Mouse (Mus musculus) stomach, embryonic 16.5 days (tissue): Measurements from ENCODE around the gene Snapc4. TPM values are rescaled to one million over a fixed set of nuclear protein-coding genes. Genes with fewer than 3 reads are reported as not detected.

Source experiments
- ATAC-seq: fragments of 200-750 bp; cut with Nextera tagmentation; 2 replicates; pipeline ENCODE4 v1.8.0; 2017; ENCODE audit warnings: moderate number of reproducible peaks, moderate TSS enrichment; ENCODE audit not compliant: insufficient read depth, low FRiP score
- H3K27ac ChIP-seq: fragments of 300-500 bp; sonication (generic); 2 replicates; pipeline ENCODE4 v1.5.1; 2014; ENCODE audit warnings: low read length
- H3K27me3 ChIP-seq: fragments of 300-500 bp; sonication (generic); 2 replicates; pipeline ENCODE4 v1.6.1; 2014; ENCODE audit warnings: low read length, control low read depth, mixed read lengths; ENCODE audit not compliant: control insufficient read depth, insufficient read depth
- H3K36me3 ChIP-seq: fragments of 300-500 bp; sonication (generic); 2 replicates; pipeline ENCODE4 v1.6.1; 2014; ENCODE audit warnings: low read length; ENCODE audit not compliant: control insufficient read depth, insufficient read depth
- H3K4me1 ChIP-seq: fragments of 300-500 bp; sonication (generic); 2 replicates; pipeline ENCODE4 v1.6.1; 2014; ENCODE audit warnings: low read length, control low read depth, mixed read lengths; ENCODE audit not compliant: control insufficient read depth, insufficient read depth
- H3K4me2 ChIP-seq: fragments of 300-500 bp; sonication (generic); 2 replicates; pipeline ENCODE4 v1.6.1; 2014; ENCODE audit warnings: low read depth, low read length, mixed read lengths
- H3K4me3 ChIP-seq: fragments of 300-500 bp; sonication (generic); replicated peaks from 2 replicates; pipeline ENCODE4 v1.5.1; 2014; ENCODE audit warnings: mild to moderate bottlenecking, low read length
- H3K9ac ChIP-seq: fragments of 300-500 bp; sonication (generic); 2 replicates; pipeline ENCODE4 v1.6.1; 2014; ENCODE audit warnings: low read length
- H3K9me3 ChIP-seq: fragments of 300-500 bp; sonication (generic); replicated peaks from 2 replicates; pipeline ENCODE4 v1.6.1; 2016; ENCODE audit warnings: low read length, control low read depth; ENCODE audit not compliant: control insufficient read depth
- WGBS: fragments of 180-500 bp; shearing (Covaris S2); extraction: QIAGEN DNeasy Blood & Tissue Kit; methylation state at CpG from one replicate; pipeline ENCODE4 v1.1.7; 2014; 5-methylcytosine and 5-hydroxymethylcytosine counted together
- polyA plus RNA-seq: library from polyadenylated mRNA; unstranded; fragments of >200 nt; fragmentation: Nextera tagmentation; extraction: Ambion mirVana; gene quantifications from 2 replicates; pipeline ENCODE4 v1.2.1, GENCODE M21; 2015

Snapc4 gene
- polyA plus RNA-seq, 1 experiment from 2014 or later, result 26.1 TPM

DNA sequence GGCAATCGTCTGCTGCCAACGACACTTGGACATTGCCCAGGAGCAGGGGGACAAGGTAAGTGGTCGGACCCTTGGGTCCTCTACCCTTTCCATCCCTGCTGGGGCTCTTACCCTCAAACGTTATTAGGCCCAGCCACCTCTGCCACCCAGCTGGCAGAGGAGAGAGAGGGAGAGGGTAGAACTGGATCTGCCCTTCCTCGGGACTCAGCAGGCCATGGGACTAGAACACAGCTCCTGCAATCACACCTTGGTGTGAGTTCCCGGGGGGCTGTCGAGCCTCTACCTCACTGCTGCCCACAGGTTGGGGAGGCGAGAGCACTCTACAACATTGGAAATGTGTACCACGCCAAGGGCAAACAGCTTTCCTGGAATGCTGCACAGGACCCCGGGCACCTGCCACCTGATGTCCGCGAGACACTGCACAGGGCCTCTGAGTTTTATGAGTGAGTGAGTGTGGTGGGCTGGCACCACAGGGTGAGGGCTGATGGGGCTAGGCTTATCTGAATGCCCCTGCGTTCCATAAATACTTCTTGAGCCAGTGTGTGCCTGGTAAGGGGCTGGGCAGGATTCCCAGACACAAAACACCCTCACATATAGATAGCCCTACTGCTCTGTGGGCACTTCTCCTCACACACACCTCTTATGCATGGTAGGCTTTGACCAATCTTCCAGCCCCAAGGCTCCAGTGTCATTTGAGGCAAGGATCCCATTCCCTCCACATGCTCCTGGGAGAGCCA lies 56.7 kb downstream of the Snapc4 start:
- Histone ChIP-seq H3K36me3 (peaks cover 28% of the 10 kb centered on the region), H3K9me3 (no peaks in the 10 kb centered on the region)

DNA sequence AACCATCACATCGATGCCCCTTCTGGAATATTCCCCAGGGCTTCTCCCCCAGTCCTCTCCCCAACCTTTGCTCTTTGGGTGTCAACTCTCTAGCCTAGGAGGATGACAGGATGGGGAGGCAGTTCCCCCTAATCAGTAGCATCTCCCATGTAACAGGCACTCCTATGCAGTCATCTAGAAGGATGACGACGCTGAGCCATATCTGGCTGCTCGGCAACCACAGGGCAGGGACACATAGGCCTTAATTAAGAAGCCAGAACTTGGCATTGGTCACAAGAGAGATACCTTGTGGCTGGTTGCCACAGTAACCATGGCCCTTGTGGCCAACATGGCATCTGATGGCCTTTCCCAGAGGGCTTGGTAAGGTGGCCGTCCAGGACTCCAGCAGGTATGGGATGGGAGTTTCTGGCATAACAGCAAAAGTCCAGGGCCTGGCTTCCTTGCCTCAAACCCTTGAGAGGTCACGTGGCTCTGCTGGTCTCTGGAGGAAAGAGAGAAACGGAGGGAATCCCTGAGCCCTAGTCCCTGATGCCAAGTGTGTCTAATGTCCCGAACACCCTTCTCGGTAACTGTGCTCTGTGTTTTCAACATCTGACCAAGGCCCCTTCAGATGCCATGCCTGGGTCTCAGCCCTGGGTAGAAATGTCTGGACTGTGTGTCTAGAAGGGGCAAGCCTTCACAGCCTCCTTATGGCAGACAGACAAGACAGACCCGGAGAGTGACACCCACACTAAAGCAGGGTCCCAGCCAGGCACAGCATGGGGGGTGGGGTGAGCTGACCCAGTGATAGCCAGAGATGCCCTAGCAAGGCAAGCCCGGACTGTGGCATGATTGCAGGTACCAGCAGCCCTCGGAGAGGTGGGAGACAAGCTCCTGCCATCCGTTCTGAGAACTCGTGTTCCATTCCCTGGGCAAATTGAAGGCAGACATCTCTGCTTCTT lies 59.9 kb downstream of the Snapc4 start:
- no peaks in the 10 kb centered on the region for H3K9me3 ChIP-seq
- WGBS, result 87% methylated on average over 14 of the region's 14 CpGs

More for the DNA sequence above, 56.7 kb downstream of the Snapc4 start:
- ATAC-seq, result no peak
- H3K4me1 ChIP-seq, result no peaks in the 10 kb centered on the region
- no peaks in the 10 kb centered on the region for H3K27me3 ChIP-seq
- no peak overlapping the region for H3K27ac ChIP-seq
- no peak overlapping the region for H3K4me3 ChIP-seq
- H3K9ac ChIP-seq, result no peak overlapping the region
- WGBS, result 88% methylated on average over 13 of the region's 13 CpGs
- H3K4me2 ChIP-seq, result no peak overlapping the region

DNA sequence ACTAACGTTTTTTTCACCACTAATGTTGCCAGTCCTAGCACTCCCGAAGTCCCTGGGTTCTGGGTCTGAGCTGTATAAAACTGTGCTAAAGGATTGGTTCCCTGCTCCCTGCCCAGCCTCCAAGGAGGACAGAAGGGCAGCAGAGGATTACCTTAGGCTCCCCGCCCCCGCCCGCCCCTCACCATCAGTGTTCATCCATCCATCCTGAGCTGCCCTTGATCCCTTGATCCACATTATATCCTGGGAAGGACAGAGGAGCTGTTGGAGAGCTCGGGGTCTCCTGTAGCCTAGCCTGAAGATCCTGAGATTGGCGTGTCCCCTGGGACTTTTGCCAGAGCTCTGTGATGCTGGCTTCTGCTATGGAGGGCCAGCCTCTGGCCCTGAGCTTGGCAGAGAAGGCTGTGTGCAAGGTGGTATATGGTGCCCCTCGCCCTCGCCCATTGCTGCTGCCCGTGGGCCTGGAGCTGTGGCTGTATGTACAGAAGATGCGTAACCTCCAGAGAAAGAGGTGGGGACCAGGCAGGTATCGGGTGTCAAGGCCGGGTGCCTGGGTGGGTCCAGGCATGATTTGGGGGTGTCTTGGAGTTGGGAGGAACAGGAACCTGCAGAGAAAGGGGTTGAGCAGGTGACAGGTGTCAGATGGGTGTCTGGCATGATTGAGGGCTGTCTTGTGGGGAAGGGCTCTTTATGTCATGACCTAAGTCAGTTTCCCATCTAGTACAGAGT lies 60.8 kb downstream of the Snapc4 start:
- no peak for ATAC-seq
- 88% methylated on average over 13 of the region's 13 CpGs for WGBS
- H3K36me3 ChIP-seq, result peaks cover 10% of the 10 kb centered on the region; the same call in 1 of the 2 replicates
- no peak overlapping the region for H3K9ac ChIP-seq
- H3K4me2 ChIP-seq, result no peak overlapping the region
- no peaks in the 10 kb centered on the region for H3K27me3 ChIP-seq
- no peak overlapping the region for H3K27ac ChIP-seq
- no peaks in the 10 kb centered on the region for H3K9me3 ChIP-seq
- H3K4me1 ChIP-seq, result peaks cover 27% of the 10 kb centered on the region
- no peak overlapping the region for H3K4me3 ChIP-seq

More for the DNA sequence above, 59.9 kb downstream of the Snapc4 start:
- peaks cover 15% of the 10 kb centered on the region; the same call in 1 of the 2 replicates for H3K36me3 ChIP-seq
- H3K27me3 ChIP-seq, result no peaks in the 10 kb centered on the region
- ATAC-seq, result no peak
- H3K4me2 ChIP-seq, result no peak overlapping the region
- H3K9ac ChIP-seq, result no peak overlapping the region
- no peak overlapping the region for H3K4me3 ChIP-seq
- no peak overlapping the region for H3K27ac ChIP-seq
- peaks cover 22% of the 10 kb centered on the region for H3K4me1 ChIP-seq

DNA sequence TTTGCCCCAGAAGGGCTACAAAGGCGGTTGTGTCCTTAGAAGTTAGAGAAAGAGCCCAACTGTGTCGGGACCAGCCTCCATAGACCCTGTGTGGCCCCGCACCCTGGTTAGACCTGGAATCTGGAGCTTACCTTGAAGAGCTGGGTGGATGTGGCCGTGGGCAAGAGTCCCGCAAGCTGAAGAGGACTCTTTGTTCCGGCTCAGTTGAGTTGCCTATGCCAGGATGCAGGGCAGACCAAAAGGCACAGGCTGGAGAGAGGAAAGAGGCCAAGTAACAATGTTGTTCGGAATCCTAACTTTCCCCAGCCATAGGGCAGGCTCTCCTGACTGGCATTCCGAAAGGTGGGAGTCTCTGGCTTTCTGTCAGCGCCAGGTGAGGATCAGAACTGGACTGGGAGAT lies 61.3 kb downstream of the Snapc4 start:
- no peaks in the 10 kb centered on the region for H3K27me3 ChIP-seq
- H3K36me3 ChIP-seq, result peaks cover 7% of the 10 kb centered on the region; the same call in 1 of the 2 replicates
- no peak overlapping the region for H3K4me2 ChIP-seq
- 91% methylated on average over 9 of the region's 9 CpGs for whole genome bisulfite sequencing
- no peak overlapping the region for H3K9ac ChIP-seq
- no peak overlapping the region for H3K27ac ChIP-seq
- H3K4me1 ChIP-seq, result peaks cover 33% of the 10 kb centered on the region
- no peaks in the 10 kb centered on the region for H3K9me3 ChIP-seq
- ATAC-seq, result no peak
- H3K4me3 ChIP-seq, result no peak overlapping the region

DNA sequence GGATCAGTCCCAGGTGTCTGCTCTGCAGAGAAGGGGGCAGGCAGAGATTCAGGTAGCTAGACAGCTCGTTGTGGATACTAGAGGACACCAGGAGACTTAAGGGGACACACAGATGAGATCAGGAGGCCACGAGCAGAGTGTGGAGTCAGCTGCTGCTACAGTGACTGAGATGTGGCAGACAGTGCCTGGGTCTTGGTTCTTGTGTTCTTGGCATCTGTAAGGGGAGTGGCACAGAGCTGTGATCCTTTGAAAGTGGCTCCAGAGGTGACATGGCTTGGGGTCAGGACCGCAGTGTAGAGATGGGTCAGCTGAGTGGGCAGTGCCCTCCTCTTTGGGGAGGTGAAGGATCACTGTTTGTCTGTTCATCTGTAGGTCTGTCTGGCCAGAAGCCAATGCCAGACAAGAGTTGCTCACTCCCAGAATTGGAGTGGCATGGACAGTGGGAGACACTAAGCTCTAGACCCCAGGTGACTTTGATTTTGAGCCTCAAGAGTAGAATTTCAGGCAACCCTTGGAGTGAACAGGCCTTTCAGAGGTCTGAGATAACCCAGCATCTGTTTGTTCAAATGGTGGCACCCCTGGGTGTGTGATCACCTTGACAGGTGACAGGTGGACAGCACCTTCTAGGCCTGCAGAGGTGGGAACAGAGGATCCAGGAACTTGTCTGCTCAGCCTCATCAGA lies 62.3 kb downstream of the Snapc4 start:
- H3K9ac ChIP-seq, result no peak overlapping the region

DNA sequence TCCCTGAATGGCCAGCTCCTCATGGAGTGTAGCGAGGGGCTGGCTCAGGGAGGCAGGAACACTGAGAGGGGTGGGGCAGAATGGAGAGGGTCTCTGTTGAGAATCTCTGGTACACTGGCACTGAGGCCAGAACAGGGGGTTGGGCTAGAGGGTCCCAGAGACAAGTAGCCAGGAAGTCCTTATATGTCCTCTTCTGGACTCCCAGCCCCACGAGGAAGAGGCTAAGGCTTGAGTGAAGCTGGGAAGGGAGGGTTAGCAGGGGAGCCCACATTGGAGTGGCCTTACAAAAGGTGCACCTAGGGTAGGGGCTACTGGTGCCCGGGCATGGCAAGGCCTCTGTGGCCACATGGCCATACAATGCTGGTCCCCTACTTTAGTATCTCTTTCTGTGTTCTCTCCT lies 63.1 kb downstream of the Snapc4 start:
- Histone ChIP-seq H3K4me1 (peaks cover 34% of the 10 kb centered on the region), H3K27me3 (no peaks in the 10 kb centered on the region), H3K9me3 (no peaks in the 10 kb centered on the region), H3K36me3 (no peaks in the 10 kb centered on the region), H3K4me3 (peak overlapping the region; percentile 80; the same call in 1 of the 2 replicates), H3K9ac (peak overlapping the region; percentile 90; the same call in 1 of the 2 replicates), H3K27ac (peak overlapping the region; percentile 93; the same call in 1 of the 2 replicates), H3K4me2 (peak overlapping the region; percentile 72)
- ATAC-seq, result no peak
- WGBS, result 60% methylated on average over 3 of the region's 3 CpGs

More for the DNA sequence above, 62.3 kb downstream of the Snapc4 start:
- Histone ChIP-seq H3K9me3 (no peaks in the 10 kb centered on the region), H3K27me3 (no peaks in the 10 kb centered on the region), H3K4me2 (no peak overlapping the region), H3K36me3 (0 out of 2 replicates have a peak, but pooled peaks cover under 1% of the 10 kb centered on the region), H3K27ac (no peak overlapping the region), H3K4me3 (no peak overlapping the region), H3K4me1 (peaks cover 34% of the 10 kb centered on the region)
- no peak for ATAC-seq
- 85% methylated on average over 3 of the region's 3 CpGs for WGBS

DNA sequence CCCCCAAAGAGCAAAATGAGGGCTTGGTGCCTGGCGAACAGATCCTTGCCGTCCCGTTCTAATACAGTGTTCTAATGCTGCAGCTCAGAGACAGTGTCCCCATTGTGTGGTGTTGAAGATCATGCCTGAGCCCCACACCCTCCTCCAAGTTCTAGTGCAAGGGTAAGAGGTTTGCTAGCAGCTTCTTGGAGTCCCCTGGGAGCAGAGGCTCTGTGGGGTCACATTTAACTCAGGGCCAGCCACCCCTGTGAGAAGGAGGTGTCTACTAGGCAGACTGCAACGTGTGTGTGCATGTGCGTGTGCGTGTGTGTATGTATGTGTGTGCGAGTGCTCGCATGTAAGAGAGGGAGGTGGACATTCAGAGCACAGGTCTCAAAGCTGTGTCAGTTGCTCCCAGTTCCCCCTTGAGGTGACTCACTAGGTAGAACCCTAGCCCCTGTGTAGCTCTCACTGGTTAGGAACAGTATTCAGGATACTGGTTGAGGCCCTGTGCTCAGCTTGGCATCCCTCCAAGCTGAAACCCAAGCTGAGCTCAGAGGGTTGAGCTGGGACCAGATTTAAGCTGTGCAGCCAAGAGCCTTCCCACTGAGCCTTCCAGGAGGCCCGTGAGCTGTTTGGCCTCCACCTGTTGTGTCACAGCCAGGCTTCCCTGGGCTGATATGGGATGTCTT lies 63.7 kb downstream of the Snapc4 start:
- no peak for ATAC-seq

DNA sequence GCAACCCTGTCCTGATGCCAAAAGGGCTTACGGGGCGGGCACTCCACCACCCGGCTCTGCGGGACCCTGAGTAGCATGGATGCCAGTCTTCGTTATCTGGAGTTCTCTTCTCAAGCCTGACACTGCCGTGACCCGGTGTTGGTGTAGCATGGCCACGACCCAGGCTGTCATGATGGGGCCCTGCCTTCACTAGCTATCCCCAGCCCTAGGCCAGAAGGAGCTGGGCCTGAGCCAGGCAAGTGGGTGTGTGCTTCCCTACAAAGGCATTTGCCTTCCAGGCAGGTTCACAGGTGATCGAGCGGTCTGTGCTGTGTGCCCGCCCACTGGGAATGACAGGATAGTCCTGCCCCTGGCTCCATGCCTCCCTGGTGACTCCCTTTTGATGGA lies 64.5 kb downstream of the Snapc4 start:
- peak overlapping the region; percentile 90 for H3K9ac ChIP-seq
- no peaks in the 10 kb centered on the region for H3K9me3 ChIP-seq
- H3K4me2 ChIP-seq, result peak overlapping the region; percentile 72
- H3K4me1 ChIP-seq, result peaks cover 34% of the 10 kb centered on the region
- H3K27ac ChIP-seq, result peak overlapping the region; percentile 93
- no peaks in the 10 kb centered on the region for H3K36me3 ChIP-seq
- H3K4me3 ChIP-seq, result peak overlapping the region; percentile 80
- H3K27me3 ChIP-seq, result no peaks in the 10 kb centered on the region
- 0% methylated on average over 11 of the region's 11 CpGs for WGBS
- peak; percentile 56 for ATAC-seq

More for the DNA sequence above, 63.7 kb downstream of the Snapc4 start:
- H3K4me3 ChIP-seq, result peak overlapping the region; percentile 80
- peak overlapping the region; percentile 72 for H3K4me2 ChIP-seq
- H3K9me3 ChIP-seq, result no peaks in the 10 kb centered on the region
- peaks cover 34% of the 10 kb centered on the region for H3K4me1 ChIP-seq
- 48% methylated on average over 9 of the region's 9 CpGs for WGBS
- no peaks in the 10 kb centered on the region for H3K27me3 ChIP-seq
- peak overlapping the region; percentile 90 for H3K9ac ChIP-seq
- peak overlapping the region; percentile 93 for H3K27ac ChIP-seq
- no peaks in the 10 kb centered on the region for H3K36me3 ChIP-seq
